In the genomic region with DNA sequence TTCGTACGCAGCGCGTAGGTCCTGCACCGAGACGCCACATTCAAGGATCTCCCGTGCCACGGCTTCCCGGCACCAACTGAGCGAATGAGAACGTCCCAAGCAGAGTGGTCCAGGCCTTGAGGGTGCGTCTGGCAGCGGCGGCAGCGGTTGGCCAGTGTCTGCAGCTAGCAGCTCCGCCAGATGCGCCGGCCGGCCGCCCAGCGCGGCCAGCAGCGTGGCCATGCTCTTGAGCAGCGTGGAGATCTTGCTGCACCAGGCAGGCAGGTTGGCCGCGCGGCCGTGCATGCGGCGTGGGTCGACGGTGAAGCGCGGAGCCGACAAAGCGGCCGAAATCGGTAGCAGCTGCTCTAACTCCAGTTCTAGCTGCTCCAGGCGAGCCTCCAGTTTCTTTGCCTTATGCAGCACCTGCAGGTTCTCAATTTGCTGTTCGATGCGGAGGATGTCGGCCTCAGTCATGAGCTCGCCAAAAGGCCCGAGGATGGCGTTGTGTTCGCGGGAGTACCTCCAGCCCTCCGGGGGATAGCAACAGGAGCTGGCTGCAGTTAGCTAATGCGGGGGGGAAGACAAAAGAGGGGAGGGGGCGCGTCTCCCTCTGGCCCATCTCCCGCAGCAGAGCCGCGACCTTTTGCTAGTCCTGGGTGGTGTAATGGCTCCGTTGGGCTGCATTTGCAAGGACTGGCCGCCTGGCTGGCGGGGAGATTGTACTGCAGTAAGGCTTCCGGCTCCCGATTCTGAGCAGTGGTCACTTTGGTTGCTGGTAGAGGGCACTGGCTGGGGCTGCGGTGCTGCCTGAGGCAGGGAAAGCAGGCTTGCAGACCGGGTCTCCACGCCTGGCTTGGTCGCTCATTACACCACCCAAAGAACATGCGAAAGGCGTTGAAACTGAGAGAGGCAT, we compare ENCODE assay signal across 8 mouse cellular contexts. TPM values are rescaled to one million over a fixed set of nuclear protein-coding genes. Genes with fewer than 3 reads are reported as not detected.
A peak's percentile ranks its signal among the peaks of the same experiment; 100 is the strongest.
DNase-seq lines count a peak whose midpoint lies in the region; ATAC-seq and TF ChIP-seq lines count a peak whose summit lies in the region.

No protein-coding gene starts in this region.

- H3K9me3 ChIP-seq in heart, postnatal 0 days (replicated peaks; ENCODE audit: control insufficient read depth, low read length) = no peaks in the 10 kb centered on the region
- no peaks in the 10 kb centered on the region for H3K9me3 ChIP-seq in liver, embryonic 16.5 days (replicated peaks; ENCODE audit: control insufficient read depth, low read length)

- peaks cover 98% of the 10 kb centered on the region for H3K27me3 ChIP-seq in heart, postnatal 0 days (ENCODE audit: control insufficient read depth, insufficient read depth, low read length)
- H3K27me3 ChIP-seq in liver, embryonic 16.5 days (ENCODE audit: control insufficient read depth, insufficient read depth, low read depth, low read length) = peaks cover 100% of the 10 kb centered on the region

- TF ChIP-seq CTCF in gastrocnemius, adult 2 months (IDR thresholded peaks at IDR 0.05) = no peak
- TF ChIP-seq CTCF in heart, postnatal 0 days (IDR thresholded peaks at IDR 0.05; ENCODE audit: low read depth) = no peak

- 6% methylated on average over 65 of the region's 65 CpGs for WGBS in heart, postnatal 0 days
- WGBS in liver, embryonic 16.5 days (ENCODE audit: insufficient replicate concordance) = 12% methylated on average over 65 of the region's 65 CpGs

- H3K4me1 ChIP-seq in heart, postnatal 0 days (ENCODE audit: control insufficient read depth, insufficient read depth) = peaks cover 25% of the 10 kb centered on the region
- peaks cover 9% of the 10 kb centered on the region for H3K4me1 ChIP-seq in liver, embryonic 16.5 days (ENCODE audit: control insufficient read depth, low read depth, low read length)

- no peak for TF ChIP-seq EP300 in heart, postnatal 0 days (IDR thresholded peaks at IDR 0.05; ENCODE audit: low read depth)

- peak overlapping the region; percentile 68 for H3K4me2 ChIP-seq in heart, postnatal 0 days (ENCODE audit: low read depth, low read length)
- no peak overlapping the region for H3K4me2 ChIP-seq in liver, embryonic 16.5 days (ENCODE audit: low read depth, low read length)

- intact Hi-C loops in gastrocnemius, adult 2 months (cut with DNase I) = loop anchor here (5.0 kb wide), 1 partner anchor 1759 kb away; no protein-coding TSS in a partner anchor

- 0 out of 2 replicates have a peak overlapping the region, but pooled peaks have one; percentile 9 for H3K27ac ChIP-seq in gastrocnemius, adult 2 months
- H3K27ac ChIP-seq in heart, postnatal 0 days (ENCODE audit: low read depth) = no peak overlapping the region
- H3K27ac ChIP-seq in liver, embryonic 16.5 days (ENCODE audit: low read length) = no peak overlapping the region

- H3K4me3 ChIP-seq in gastrocnemius, adult 2 months = peak overlapping the region; percentile 71
- peak overlapping the region; percentile 45 for H3K4me3 ChIP-seq in heart, postnatal 0 days (ENCODE audit: low read depth, low read length)
- H3K4me3 ChIP-seq in liver, embryonic 16.5 days (ENCODE audit: low read depth, low read length) = peak overlapping the region; percentile 4; the same call in 1 of the 2 replicates

- H3K9ac ChIP-seq in heart, postnatal 0 days (replicated peaks; ENCODE audit: low read depth, low read length) = no peak overlapping the region
- no peak overlapping the region for H3K9ac ChIP-seq in liver, embryonic 16.5 days (ENCODE audit: low read depth, low read length)

- H3K36me3 ChIP-seq in heart, postnatal 0 days (replicated peaks; ENCODE audit: control insufficient read depth, insufficient read depth, low read length) = no peaks in the 10 kb centered on the region
- H3K36me3 ChIP-seq in liver, embryonic 16.5 days (ENCODE audit: control insufficient read depth, insufficient read depth) = no peaks in the 10 kb centered on the region

- ATAC-seq in heart, postnatal 0 days (ENCODE audit: insufficient read depth, low read depth) = no peak
- no peak for ATAC-seq in liver, embryonic 16.5 days (ENCODE audit: low read depth)
- ATAC-seq in monocyte, adult 5-6 weeks (replicated peaks; ENCODE audit: insufficient number of reproducible peaks, low FRiP score, low TSS enrichment, poor library complexity, severe bottlenecking) = no peak
- no peak for ATAC-seq in activated CD4-positive, CD25-positive, alpha-beta regulatory T cell, adult 4 months

- no peak for DNase-seq in gastrocnemius, adult 2 months
- no peak for DNase-seq in gastrocnemius, adult 18-20 months (ENCODE audit: low spot score)
- peak; percentile 63 for DNase-seq in ZHBTc4 (ENCODE audit: low read depth, low spot score)
- no peak for DNase-seq in heart, postnatal 0 days (ENCODE audit: low spot score)
- no peak for DNase-seq in spleen, adult 18-20 months

RNA-seq across cellular contexts. Expression of a gene that starts 10.5 kb away (rescaled TPM):
- 1 to 10 TPM in 1 of 2 experiments, under 1 TPM in 1; 0.38 to 2.0 TPM for total RNA-seq in gastrocnemius, adult 2 months (2021)
- 1 to 10 TPM; 1.0 to 1.8 TPM for total RNA-seq in gastrocnemius, adult 18-20 months (2021)
- total RNA-seq in heart, postnatal 0 days (2014; rRNA removed; ENCODE audit: low replicate concordance) = 0.89 TPM in 1 of 2 replicates, not detected in the other
- polyA plus RNA-seq in heart, postnatal 0 days (2015; fragmentation: Nextera tagmentation; extraction: Ambion mirVana) = 0.75 and 1.2 TPM in 2 replicates
- polyA plus RNA-seq in liver, embryonic 16.5 days (2015; fragmentation: Nextera tagmentation; extraction: Ambion mirVana) = 0.12 and 0.25 TPM in 2 replicates
- total RNA-seq in monocyte, adult 5-6 weeks (2017) = 1.3 to 4.7 TPM in 2 of 3 replicates, not detected in the other
- polyA plus RNA-seq in activated CD4-positive, CD25-positive, alpha-beta regulatory T cell, adult 4 months (2017; shearing (Covaris generic)) = 100 to 1,000 TPM; 132 to 150 TPM

RNA-seq across cellular contexts. Expression of a gene that starts 25.9 kb away (rescaled TPM):
- under 1 TPM; 0.13 to 0.45 TPM for total RNA-seq in gastrocnemius, adult 2 months (2021)
- total RNA-seq in gastrocnemius, adult 18-20 months (2021) = under 1 TPM; 0.36 to 0.59 TPM
- total RNA-seq in heart, postnatal 0 days (2014; rRNA removed; ENCODE audit: low replicate concordance) = 0.34 and 0.97 TPM in 2 replicates
- polyA plus RNA-seq in heart, postnatal 0 days (2015; fragmentation: Nextera tagmentation; extraction: Ambion mirVana) = 0.69 and 0.87 TPM in 2 replicates
- polyA plus RNA-seq in liver, embryonic 16.5 days (2015; fragmentation: Nextera tagmentation; extraction: Ambion mirVana) = 1.1 and 2.3 TPM in 2 replicates
- total RNA-seq in monocyte, adult 5-6 weeks (2017) = 0.53 to 2.0 TPM (median 0.78 TPM) in 3 replicates
- 1 to 10 TPM; 6.9 to 8.3 TPM for polyA plus RNA-seq in activated CD4-positive, CD25-positive, alpha-beta regulatory T cell, adult 4 months (2017; shearing (Covaris generic))

RNA-seq across cellular contexts. Expression of a gene that starts 32.4 kb away (rescaled TPM):
- not detected for total RNA-seq in gastrocnemius, adult 2 months (2021)
- total RNA-seq in gastrocnemius, adult 18-20 months (2021) = not detected
- not detected in 2 replicates for total RNA-seq in heart, postnatal 0 days (2014; rRNA removed; ENCODE audit: low replicate concordance)
- not detected in 2 replicates for polyA plus RNA-seq in heart, postnatal 0 days (2015; fragmentation: Nextera tagmentation; extraction: Ambion mirVana)
- not detected in 2 replicates for polyA plus RNA-seq in liver, embryonic 16.5 days (2015; fragmentation: Nextera tagmentation; extraction: Ambion mirVana)
- not detected in 3 replicates for total RNA-seq in monocyte, adult 5-6 weeks (2017)
- polyA plus RNA-seq in activated CD4-positive, CD25-positive, alpha-beta regulatory T cell, adult 4 months (2017; shearing (Covaris generic)) = not detected

RNA-seq across cellular contexts. Expression of a gene that starts 51.7 kb away (rescaled TPM):
- total RNA-seq in gastrocnemius, adult 2 months (2021) = 10 to 100 TPM; 12.7 to 22.8 TPM
- total RNA-seq in gastrocnemius, adult 18-20 months (2021) = 10 to 100 TPM; 16.2 to 18.8 TPM
- total RNA-seq in heart, postnatal 0 days (2014; rRNA removed; ENCODE audit: low replicate concordance) = 17.9 and 39.5 TPM in 2 replicates
- 68.8 and 73.5 TPM in 2 replicates for polyA plus RNA-seq in heart, postnatal 0 days (2015; fragmentation: Nextera tagmentation; extraction: Ambion mirVana)
- 11.9 and 12.0 TPM in 2 replicates for polyA plus RNA-seq in liver, embryonic 16.5 days (2015; fragmentation: Nextera tagmentation; extraction: Ambion mirVana)
- total RNA-seq in monocyte, adult 5-6 weeks (2017) = 18.1 to 62.4 TPM (median 30.9 TPM) in 3 replicates
- polyA plus RNA-seq in activated CD4-positive, CD25-positive, alpha-beta regulatory T cell, adult 4 months (2017; shearing (Covaris generic)) = 100 to 1,000 TPM; 134 to 172 TPM

RNA-seq across cellular contexts. Expression of a gene that starts 54.0 kb away (rescaled TPM):
- total RNA-seq in gastrocnemius, adult 2 months (2021) = 1 to 10 TPM; 4.9 to 6.6 TPM
- total RNA-seq in gastrocnemius, adult 18-20 months (2021) = 1 to 10 TPM; 5.0 to 6.5 TPM
- 16.6 and 18.0 TPM in 2 replicates for total RNA-seq in heart, postnatal 0 days (2014; rRNA removed; ENCODE audit: low replicate concordance)
- 8.8 and 10.6 TPM in 2 replicates for polyA plus RNA-seq in heart, postnatal 0 days (2015; fragmentation: Nextera tagmentation; extraction: Ambion mirVana)
- 4.8 and 5.1 TPM in 2 replicates for polyA plus RNA-seq in liver, embryonic 16.5 days (2015; fragmentation: Nextera tagmentation; extraction: Ambion mirVana)
- 2.5 to 8.2 TPM (median 5.6 TPM) in 3 replicates for total RNA-seq in monocyte, adult 5-6 weeks (2017)
- polyA plus RNA-seq in activated CD4-positive, CD25-positive, alpha-beta regulatory T cell, adult 4 months (2017; shearing (Covaris generic)) = 1 to 10 TPM; 1.3 to 2.6 TPM

Comparison
In these comparisons a context has a peak if more than half of its experiments do, and no peak if none do; other contexts are left out.
1. H3K4me3 ChIP-seq: peak in every context shown above with its lines; median percentile 71 in gastrocnemius, adult 2 months; 45 in heart, postnatal 0 days; 4 in liver, embryonic 16.5 days.